Mouse (Mus musculus): ENCODE data around the gene Scyl2.
A peak's percentile ranks its signal among the peaks of the same experiment; 100 is the strongest.
"Not testable (repeated sequence)": the region's sequence is repeated elsewhere in the genome, so short reads cannot be mapped to it uniquely, and the experiment has no call there.

Scyl2 gene

GRCm38 (mm10) chr10:89686139-89686808 is at the start of gene Scyl2:
Gene Scyl2 (minus strand): TSS chr10:89686285.
- DNase-seq (ENCODE audit: low spot score in 2 of 2): peak; percentile 77 to 88

- DNase-seq (ENCODE audit: low spot score in 2 of 2): peak; percentile 81 to 91
These were observed 46.1 kb upstream of the Scyl2 start, which contains the start of gene Actr6 for GRCm38 (mm10) chr10:89732001-89732794. Gene Actr6 (minus strand): TSS chr10:89732295.

- no peak for DNase-seq (ENCODE audit: low spot score in 2 of 2)
These were observed 45.3 kb upstream of the Scyl2 start for GRCm38 (mm10) chr10:89731341-89731740.

GRCm38 (mm10) chr10:89730386-89730785 is 44.3 kb upstream of the Scyl2 start:
- no peak for DNase-seq (ENCODE audit: low spot score in 2 of 2)

GRCm38 (mm10) chr10:89722247-89723195 is 36.4 kb upstream of the Scyl2 start:
- DNase-seq (ENCODE audit: low spot score in 2 of 2): no peak

- no peak for DNase-seq (ENCODE audit: low spot score in 2 of 2)
These were observed 34.7 kb upstream of the Scyl2 start for GRCm38 (mm10) chr10:89720796-89721195.

GRCm38 (mm10) chr10:89720252-89720651 is 34.2 kb upstream of the Scyl2 start:
- DNase-seq (ENCODE audit: low spot score in 2 of 2): no peak

GRCm38 (mm10) chr10:89714910-89715309 is 28.8 kb upstream of the Scyl2 start:
- DNase-seq (ENCODE audit: low spot score in 2 of 2): no peak

GRCm38 (mm10) chr10:89708720-89709119 is 22.6 kb upstream of the Scyl2 start:
- no peak for DNase-seq (ENCODE audit: low spot score in 2 of 2)

- DNase-seq (ENCODE audit: low spot score in 2 of 2): no peak
These were observed 21.3 kb upstream of the Scyl2 start for GRCm38 (mm10) chr10:89707397-89707796.

- no peak for DNase-seq (ENCODE audit: low spot score in 2 of 2)
These were observed 17.0 kb upstream of the Scyl2 start for GRCm38 (mm10) chr10:89703042-89703441.

- no peak for DNase-seq (ENCODE audit: low spot score in 2 of 2)
These were observed 11.9 kb upstream of the Scyl2 start for GRCm38 (mm10) chr10:89697956-89698355.

- not testable (repeated sequence) for DNase-seq (ENCODE audit: low spot score in 2 of 2)
These were observed 10.2 kb upstream of the Scyl2 start for GRCm38 (mm10) chr10:89696270-89696669.

GRCm38 (mm10) chr10:89695194-89695911 is 9.3 kb upstream of the Scyl2 start:
- DNase-seq (ENCODE audit: low spot score in 2 of 2): no peak

GRCm38 (mm10) chr10:89690021-89690420 is 3.9 kb upstream of the Scyl2 start:
- DNase-seq (ENCODE audit: low spot score in 2 of 2): no peak

- no peak for DNase-seq (ENCODE audit: low spot score in 2 of 2)
These were observed 1.4 kb upstream of the Scyl2 start for GRCm38 (mm10) chr10:89687455-89687854.

GRCm38 (mm10) chr10:89685391-89686138 is 520 bp downstream of the Scyl2 start:
- DNase-seq (ENCODE audit: low spot score in 2 of 2): no peak

GRCm38 (mm10) chr10:89682961-89683360 is 3.1 kb downstream of the Scyl2 start:
- no peak for DNase-seq (ENCODE audit: low spot score in 2 of 2)

- no peak for DNase-seq (ENCODE audit: low spot score in 2 of 2)
These were observed 3.9 kb downstream of the Scyl2 start for GRCm38 (mm10) chr10:89682157-89682556.

GRCm38 (mm10) chr10:89681706-89682105 is 4.4 kb downstream of the Scyl2 start:
- DNase-seq (ENCODE audit: low spot score in 2 of 2): no peak

GRCm38 (mm10) chr10:89680517-89680916 is 5.6 kb downstream of the Scyl2 start:
- no peak for DNase-seq (ENCODE audit: low spot score in 2 of 2)
